Mouse (Mus musculus): Measurements from ENCODE around the gene Esd.

Esd gene

DNA sequence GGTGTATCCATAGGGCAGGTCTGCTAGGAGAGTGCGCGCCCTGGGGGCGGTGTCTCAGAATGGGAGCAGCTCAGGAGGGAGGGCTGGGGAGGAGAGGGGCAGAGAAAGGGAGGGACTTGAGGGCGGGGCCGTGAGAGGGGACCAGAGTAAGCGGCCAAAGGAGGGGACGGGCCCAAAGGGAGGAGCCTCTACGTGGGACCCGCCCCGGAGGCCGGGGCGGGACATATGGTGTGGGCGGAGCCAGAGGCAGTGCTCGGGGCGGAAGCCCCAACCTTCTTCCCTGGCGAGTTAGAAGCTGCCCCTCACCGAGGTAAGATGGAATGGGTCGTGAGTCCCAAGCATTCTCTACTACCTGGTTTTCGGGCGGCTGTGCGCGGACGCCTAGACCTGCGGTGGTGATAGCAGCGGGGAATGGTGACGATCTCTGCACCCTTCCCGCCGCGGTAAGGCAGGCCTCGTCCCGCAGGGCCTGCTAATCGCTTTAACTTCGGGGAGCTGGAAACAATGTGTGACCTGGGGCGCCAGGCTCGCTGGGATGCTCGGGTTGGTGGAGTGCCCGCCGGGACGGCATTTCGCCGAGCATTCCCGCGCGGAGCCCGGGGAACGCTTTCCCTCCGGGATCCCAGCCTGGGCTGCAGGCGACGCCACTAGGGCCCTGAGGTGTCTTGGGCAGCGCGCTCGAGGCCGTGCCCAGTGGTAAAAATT, at the start of gene Esd:
Esd (plus strand) TSS at position 219 of the 705 bp plus-strand sequence.
- peak; percentile 85 to 92 for DNase-seq (ENCODE audit: low spot score in 2 of 2)

DNA sequence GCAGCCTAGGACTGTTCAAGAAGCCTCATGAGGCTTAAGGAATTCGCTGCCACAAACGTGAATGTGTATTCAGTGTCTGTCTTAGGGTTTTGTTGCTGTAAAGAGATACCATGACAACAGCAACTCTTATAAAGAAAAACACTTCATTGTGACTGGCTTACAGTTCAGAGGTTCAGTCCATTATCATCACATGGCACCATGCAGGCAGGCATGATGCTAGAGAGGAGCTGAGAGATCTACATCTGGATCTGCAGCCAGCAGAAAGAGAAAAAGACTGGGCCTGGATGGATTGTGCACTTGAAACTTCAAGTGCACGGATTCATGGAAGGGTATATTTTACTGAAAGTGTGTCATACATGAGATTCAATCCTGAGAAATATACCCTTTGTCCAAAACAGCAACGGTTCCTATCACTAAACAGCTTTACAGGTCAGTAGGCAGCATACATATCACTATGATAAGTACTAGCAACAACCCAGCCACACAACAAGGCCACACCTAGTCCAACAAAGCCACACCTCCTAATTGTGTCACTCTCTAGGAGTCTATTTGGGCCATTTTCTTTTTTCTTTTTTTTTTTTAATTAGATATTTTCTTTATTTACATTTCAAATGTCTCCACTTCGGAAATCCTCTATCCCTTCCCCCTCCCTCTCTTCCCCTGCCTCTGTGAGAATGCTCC, 47.7 kb upstream of the Esd start:
- DNase-seq (ENCODE audit: low spot score in 2 of 2), result no peak

DNA sequence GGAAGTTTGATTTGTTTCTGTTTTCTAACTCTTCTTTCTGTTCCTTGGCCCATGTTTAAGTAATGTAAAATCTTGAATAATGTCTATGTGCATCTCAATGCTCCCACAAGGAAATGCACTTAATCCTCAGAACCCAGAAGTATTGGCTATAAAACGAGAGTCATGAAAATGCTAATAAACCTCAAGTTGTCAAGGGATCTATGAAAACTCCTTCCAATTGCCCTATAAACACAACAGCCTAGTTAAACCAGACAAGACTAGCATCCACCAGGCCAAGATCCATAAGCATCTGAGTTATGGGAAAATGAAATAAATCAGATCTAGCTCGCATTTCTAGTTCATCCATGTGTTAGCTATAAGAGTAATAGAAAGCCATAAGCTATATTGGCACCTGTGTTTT, 40.1 kb upstream of the Esd start:
- no peak for DNase-seq (ENCODE audit: low spot score in 2 of 2)

DNA sequence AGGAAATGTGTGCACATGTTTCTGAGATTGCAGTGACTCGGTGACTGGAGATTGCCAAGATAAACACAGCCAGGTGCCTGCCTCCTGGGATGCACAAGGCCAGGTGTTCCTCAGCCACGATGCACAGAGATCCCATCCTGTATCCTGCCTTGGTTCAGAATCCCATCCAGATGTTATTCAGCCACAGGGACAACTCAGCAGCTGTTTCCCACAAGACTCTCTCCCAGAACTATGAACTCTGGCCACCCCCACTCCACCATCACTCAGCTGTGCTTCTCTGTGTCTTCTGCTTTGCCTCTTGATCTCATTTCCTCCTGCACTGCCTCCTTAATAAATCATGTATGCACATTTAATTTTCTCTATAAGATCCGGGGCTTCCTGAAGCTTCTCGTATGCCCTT, 35.3 kb upstream of the Esd start:
- no peak for DNase-seq (ENCODE audit: low spot score in 2 of 2)

DNA sequence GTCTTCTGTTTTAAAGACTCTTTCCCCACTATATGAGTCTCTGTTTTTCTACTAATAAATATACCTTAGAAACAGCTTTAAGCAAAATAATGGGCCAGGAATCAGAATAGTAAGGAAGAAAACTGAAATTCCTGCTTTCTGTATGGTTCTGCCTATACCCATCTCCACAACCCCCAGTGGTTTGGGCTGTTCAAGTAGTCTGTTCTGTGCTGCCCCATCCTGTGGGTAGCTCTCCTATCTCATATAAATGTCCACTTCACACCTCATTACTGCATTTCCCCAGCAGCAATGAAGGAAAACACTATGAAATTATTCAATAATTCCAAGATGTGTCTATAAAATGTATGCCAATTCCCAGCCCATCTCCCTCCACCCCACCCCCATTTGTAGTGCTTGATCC, 34.7 kb upstream of the Esd start:
- DNase-seq (ENCODE audit: low spot score in 2 of 2), result no peak

DNA sequence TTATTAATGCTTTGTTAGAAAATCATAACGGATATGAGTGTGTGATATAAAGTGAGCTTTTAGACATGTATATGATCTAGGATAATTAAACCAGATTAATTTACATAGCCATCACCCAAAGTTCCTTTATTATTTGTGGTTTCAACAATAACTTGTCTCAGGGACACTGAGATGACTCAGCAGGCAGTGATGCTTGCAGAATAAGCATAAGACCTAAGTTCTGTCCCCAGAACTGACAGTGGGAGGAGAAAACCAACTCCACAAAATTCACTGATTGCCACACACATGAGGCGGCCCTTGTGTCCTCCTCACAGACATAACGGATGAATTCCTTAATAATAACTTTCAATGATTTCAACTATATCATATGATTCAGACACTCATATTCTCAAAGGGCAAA, 32.9 kb upstream of the Esd start:
- no peak for DNase-seq (ENCODE audit: low spot score in 2 of 2)

DNA sequence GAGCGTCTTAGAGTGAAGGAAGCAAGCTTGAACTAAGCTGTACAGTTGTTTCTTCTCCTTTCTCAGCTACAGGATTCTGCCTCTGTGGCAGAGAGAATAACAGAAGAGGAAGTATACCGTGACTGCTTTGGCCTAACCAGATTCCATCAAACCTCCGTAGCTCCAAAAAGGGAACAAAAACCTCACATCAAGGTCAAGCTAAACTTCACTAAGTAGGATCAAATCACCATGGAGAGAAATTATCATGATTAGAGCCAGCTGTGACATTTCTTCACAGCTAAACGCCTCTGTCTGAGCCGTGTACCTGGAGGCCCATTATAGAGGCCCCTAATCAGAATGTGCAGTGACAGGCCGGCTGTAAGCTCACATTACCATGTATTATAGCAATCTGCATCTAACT, 28.2 kb upstream of the Esd start:
- DNase-seq (ENCODE audit: low spot score in 2 of 2), result peak in 1 of 2 experiments; percentile 2

DNA sequence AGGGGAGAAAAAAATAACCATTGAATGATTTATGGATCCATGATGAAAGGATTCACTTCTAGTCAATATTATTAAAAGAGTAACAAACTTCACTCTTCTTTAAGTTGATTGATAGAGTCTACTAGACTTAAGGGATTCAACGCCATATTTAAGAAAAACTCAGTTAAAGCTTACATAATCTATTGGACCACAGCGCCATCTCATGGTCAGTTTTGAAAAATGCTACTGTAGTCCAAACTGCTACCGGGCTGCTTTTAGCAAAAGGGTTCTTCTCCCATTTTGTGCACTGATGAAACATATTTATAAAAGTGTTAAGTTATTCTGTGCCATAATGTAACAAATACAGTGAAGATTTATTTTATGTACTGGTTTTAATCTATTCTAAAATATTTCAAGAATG, 23.0 kb upstream of the Esd start:
- peak; percentile 30 to 32 for DNase-seq (ENCODE audit: low spot score in 2 of 2)

DNA sequence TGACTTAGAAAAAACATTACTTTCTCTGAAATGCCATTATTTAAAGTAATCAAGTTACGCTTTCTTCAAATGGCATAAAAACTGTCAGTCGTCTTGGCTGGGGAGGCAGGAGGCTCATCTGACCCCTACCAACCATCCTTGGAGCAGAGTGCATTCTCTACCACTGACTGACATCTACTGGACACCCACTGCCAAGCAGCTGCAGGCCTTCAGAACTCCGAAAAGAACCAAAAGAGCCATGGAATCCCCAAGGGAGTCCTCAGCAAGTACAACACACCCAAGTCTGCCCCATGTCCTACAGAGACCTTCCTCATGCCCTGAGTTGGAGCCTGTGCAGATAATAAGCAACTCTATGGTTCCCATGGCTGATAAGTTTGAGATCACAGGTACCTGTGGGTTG, 8.6 kb upstream of the Esd start:
- DNase-seq (ENCODE audit: low spot score in 2 of 2), result no peak

DNA sequence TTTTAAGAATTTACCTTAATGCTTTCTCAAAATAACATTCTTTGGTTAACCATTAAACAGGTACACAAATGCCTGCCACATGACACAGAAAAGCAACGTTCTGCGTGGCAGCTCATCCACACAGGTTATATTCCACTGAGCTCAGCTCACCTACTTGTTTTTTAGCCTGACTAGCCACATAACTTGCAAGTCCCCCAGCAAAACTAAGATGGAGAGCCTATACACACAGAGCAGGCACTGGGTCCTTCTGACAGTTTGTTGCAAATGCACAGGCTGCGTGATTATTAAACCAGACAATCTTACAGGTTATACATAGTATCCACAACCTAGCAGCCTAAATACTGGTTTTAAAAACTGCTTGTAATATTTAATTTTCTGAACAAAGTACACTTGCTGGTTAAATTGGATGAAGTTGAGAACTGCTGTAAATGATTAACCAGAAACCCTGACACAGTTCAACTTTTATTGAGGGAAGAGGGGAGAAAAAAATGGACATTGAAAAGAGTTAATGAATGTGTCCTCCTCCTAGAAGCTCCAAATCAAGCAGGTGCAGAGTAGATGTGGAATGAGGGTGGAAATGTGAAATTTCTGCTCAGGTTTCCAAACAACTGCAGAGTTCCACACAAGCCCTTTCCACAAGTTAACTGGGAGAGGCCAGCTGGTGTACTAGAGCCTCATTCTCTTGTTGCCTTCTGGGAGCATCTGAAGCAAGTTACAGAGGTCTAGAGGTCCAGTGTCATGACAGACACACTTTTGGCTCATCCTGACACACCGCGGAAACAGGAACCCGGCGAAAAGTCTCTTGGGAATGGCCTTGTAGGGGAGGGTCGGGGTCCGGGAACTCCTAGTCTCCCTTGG, 647 bp upstream of the Esd start:
- DNase-seq (ENCODE audit: low spot score in 2 of 2), result no peak

DNA sequence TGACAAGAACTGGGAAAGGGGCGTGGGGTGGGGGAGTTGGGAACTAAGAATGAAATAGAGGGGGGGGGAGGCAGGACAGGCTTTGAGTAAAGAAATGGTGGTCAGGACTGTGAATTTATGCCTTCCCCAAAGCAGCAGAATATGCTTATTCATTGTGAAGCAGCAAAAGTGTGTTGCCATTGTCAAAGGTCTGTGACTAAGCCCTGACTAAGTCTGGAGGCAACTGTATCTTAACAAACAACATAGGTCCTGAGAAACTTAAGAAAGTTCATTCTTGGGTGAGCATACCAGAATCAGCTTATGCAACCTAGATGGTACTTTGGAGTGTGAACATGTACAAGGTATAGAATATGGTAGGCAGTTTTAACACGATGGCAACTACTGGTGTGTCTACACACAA, 1.3 kb downstream of the Esd start:
- DNase-seq (ENCODE audit: low spot score in 2 of 2), result no peak

DNA sequence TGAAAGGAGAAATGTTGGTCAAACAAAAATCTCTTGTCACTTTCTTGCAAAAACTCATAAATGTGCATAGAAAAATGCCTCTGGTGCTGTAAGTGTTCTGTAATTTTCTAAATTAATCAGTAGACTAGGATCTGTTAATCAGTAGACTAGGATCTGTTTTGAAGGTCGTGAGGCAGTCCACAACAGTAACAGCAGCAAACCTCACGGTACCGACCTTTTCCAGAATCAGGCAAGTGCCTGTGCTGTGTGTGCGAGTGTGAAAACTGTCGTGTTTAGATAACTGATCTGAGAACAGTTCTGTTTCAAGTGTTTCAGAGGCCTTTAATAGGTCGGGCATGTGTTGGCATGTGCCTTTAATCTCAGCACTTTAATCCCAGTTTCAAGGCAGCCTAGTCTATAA, 3.4 kb downstream of the Esd start:
- no peak for DNase-seq (ENCODE audit: low spot score in 2 of 2)

DNA sequence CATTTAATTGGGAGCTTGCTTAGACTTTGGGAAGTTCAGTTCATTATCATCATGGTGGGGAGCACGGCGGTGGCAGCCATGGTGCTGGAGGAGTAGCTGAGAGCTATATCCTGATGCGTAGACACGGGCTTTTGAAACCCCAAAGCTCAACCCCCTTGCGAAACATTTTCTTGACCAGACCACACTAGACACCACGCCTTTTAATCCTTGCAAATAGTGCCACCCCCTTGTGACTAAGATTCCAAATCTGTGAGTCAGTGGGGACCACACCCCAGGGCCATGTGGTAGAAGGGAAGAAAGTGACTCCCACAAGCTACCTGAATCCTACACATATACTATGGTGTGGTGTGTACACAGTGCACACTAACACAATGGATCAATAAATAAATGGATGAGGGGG, 4.8 kb downstream of the Esd start:
- no peak for DNase-seq (ENCODE audit: low spot score in 2 of 2)

DNA sequence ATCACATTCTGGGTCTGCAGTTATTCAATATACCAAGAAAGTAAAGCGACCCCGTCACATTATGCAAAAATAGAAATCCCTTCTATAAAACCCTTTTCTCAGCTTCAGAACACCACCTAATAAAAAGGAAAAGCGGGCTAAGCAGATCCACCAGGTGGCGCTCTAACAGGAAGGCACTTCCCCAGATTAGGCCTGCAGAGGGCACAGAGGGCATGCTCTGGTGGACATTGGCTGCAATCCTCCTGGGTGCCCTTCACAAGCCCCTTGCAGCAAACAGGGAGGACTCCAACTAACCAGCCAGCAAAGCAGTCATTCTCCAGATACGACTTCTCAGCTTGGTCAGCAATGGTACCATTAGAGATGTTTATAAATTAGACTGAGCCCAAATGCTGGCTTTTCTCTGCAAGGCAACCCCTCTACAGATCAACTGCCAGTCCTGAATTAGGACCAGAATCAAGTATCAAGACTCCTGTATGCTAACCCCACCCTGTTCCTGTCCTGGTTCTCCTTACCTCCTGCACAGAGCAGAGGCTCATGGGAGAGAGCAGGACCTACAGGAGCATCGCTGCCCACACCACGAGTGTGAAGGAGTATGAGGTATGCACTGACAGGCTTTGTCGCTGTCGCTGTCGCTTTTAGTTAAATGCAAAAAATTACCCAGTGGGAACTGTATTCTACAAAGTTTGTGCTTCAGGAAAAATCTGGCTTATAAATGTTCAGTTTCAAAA, 32.3 kb downstream of the Esd start:
- DNase-seq (ENCODE audit: low spot score in 2 of 2), result peak; percentile 62 to 77

DNA sequence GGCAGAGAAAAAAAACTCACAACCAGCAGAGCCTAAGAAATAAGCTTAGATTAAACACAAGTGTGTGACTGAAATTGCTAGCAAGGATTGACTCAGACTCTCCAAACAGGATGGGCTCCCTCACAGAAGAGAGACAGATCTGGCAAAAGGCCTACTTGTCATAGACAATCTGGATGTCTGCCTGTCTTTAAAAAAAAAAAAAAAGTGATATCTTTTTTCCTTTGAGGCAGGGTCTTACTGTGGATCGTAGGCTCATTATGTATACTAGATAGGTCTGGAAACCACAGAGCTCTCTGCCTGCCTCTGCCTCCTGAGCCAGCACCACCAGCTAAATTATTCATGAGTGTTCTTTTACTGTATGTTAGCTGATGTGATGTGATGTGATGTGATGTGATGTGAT, 35.8 kb downstream of the Esd start:
- no peak for DNase-seq (ENCODE audit: low spot score in 2 of 2)

DNA sequence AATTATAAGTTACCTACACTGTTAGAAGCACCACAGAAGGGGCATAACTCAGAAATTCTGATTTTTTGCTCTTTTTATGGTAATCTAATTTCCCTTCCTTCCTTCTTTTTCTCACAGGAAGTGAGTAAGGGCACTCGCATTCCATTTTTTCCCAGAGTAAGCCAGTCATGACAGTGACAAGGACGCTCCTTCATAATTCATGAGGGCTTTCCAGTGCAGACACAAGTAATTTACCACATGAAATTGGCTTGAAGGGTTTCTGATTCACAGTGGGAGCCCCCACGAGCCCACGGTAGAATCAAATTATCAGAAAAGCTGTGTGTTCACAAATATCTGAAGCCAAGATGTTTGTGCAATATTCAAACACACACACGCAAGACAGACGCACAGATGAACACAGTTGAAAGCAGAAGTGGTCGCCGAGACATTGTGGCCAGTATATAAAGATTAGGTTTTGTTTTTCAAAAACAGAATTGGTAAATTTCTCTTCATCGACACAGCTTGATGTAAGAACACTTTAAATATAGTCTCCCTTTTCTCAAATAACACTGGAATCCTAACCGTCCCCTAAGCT, 42.0 kb downstream of the Esd start:
- DNase-seq (ENCODE audit: low spot score in 2 of 2), result no peak

DNA sequence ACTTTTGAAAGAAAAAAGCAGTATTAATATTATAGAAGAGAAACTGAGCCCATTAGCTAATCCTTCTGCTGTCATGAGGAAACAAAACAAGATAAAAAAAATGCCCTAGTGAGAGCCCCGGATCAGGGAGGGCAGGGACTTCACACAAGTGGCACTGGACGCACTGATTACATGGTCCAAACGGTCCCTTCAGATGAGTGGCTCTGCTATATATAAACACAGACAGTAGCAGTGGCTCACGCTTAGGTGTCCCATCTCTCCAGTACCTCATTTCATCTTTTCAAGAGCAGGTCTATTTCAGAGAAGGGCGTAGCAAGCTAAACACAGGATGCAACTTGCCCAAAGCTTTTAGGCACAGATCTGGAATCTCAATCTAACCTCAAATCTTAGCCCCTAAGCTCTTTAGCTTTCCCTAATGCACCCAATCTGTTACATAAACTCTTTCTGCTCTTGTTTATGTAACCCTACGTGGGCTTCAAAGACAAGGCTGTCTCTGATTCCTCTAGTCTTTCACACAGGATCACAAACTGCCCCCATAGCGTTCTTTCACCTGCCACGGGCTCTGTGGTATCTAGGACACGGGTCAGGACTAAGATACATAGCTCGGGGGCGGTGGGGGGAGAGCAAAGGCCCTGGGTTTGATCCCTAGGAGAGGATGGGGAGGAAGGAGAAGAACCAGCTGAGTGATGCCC, 52.3 kb downstream of the Esd start:
- DNase-seq (ENCODE audit: low spot score in 2 of 2), result no peak

DNA sequence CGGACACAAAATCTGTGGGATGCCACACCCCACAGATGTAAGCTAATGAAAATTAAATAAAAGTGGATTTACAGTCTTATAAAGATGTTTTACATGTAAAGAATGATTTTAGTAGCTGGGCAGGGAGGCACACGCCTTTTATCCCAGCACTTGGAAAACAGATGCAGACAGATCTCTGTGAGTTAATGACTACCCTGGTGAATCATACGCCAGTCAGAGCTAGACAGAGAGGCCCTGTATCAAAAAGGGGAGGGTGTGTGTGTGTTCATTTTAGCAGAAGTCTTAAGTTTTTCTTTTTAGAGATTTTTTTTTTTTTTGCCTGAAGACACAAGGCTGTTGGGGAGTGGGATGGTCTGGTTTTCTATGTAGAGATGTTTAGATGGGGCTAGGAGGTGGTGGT, 55.6 kb downstream of the Esd start:
- no peak for DNase-seq (ENCODE audit: low spot score in 2 of 2)

DNA sequence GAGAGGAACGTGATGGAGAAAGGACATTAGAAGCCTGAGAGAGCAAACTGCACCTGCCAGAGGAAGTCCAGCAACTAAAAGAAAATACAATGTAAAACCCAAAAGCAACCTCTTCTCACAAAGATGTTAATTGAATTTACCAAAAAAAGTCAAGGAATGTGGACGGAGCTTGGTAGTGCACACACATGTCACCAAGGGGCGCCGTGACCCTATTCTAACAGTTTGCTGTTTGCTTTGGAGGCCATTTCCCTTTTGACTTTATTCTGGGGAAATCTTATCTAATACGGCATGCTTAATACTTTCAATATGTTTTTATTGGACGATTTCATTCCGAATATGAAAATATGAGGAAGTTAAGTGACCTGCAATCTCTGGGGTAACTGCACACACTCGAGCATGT, 56.7 kb downstream of the Esd start:
- DNase-seq (ENCODE audit: low spot score in 2 of 2), result no peak

DNA sequence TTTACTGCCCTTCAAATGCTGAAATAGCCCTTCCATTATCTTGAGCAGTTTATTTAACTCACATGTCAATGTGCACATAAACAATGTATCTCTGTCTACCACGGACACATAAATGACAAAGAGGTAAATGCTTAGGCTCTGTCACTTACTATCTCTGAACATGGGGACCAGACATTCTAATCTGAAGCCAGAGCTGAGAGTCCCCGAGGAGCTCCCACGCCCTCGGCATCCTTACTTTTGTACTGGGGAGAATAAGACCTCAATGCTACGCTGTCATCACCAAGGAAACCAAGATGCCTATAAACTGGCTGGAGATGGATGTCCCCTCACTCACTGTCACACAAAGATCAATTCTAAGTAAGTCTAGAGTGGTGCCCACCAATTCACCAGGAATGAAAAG, 58.4 kb downstream of the Esd start:
- DNase-seq (ENCODE audit: low spot score in 2 of 2), result no peak

DNA sequence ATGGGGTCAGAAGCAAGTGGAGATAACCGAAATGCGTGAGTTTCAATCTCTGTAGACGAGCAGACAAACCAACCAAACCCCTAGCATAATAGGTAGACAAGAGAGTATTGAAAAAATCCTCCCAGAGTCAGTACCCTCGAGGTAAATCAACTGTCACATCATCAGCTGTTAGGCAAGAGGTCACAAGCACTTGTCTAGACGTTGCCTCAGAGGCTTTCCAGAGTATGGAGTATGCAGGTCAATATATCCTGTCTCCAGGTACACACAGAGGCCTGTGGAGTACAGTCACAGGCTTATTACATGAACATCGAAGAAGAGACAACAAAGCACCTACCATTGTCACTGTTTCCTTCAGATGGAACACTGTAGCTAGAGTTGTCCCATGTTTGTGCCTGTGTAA, 60.7 kb downstream of the Esd start:
- no peak for DNase-seq (ENCODE audit: low spot score in 2 of 2)
